Mouse (Mus musculus) lung, postnatal 14 days (tissue): ENCODE measurements at regions not wholly inside any gene's neighbourhood (a gene's known extent, or its start where the extent isn't known, plus 50 kb on each side); places are given as distances from the start of the nearest gene placed in this dataset.

Source experiments
- DNase-seq: peaks from one replicate; pipeline ENCODE4 v3.0.0; 2021

GRCm38 (mm10) chr11:37582236-37582635 lies 346.5 kb upstream of the Tenm2 start:
- no peak for DNase-seq

GRCm38 (mm10) chr11:37533624-37534023 lies 297.9 kb upstream of the Tenm2 start:
- no peak for DNase-seq

- peak; percentile 22 for DNase-seq
Observed at GRCm38 (mm10) chr11:37532476-37532875, 296.7 kb upstream of the Tenm2 start.

- no peak for DNase-seq
Observed at GRCm38 (mm10) chr11:37498463-37499015, 262.8 kb upstream of the Tenm2 start.

DNA sequence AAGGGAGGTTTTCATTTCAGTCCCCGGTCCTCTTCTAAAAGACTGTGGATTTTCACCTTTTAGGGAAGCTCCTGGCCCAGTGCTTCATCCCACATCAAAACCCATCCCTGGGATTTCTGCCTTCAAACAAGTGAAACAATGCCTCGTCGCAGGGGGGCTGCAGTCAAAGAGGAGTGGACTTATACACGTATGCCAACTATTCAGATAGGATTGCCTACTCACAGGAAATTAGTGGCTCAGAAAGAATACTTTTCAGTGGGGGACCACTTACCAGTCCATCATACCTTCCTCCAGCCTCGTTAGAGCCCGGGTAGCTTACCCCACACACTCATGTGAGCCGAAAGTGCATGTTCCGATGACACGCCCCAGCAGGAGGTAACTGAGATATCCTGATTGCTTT lies 262.1 kb upstream of the Tenm2 start:
- no peak for DNase-seq

- peak; percentile 20 for DNase-seq
Observed at GRCm38 (mm10) chr11:37480236-37480635, 244.5 kb upstream of the Tenm2 start.

GRCm38 (mm10) chr11:37478970-37479482 lies 243.3 kb upstream of the Tenm2 start:
- DNase-seq = no peak

DNA sequence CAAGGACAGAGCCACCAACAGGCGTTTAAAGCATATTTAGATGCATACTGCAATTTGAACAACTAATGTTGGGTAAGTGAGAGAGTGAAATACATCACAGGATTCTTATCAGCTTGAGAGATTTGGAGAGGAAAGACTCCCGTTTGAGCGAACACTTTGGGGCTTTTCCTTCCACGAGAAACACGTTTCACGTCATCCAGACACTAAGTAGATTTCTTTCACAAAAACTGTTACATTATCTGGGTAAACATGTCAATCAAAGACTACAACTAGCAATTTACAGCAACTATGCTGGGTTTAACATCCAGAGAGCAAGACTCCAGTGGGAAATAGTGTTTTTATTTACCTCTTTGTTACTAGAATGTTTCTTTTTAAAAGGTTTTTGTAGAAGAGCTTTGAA lies 238.3 kb upstream of the Tenm2 start:
- DNase-seq = no peak

- no peak for DNase-seq
Observed at GRCm38 (mm10) chr11:37463658-37464420, 228.1 kb upstream of the Tenm2 start.

DNA sequence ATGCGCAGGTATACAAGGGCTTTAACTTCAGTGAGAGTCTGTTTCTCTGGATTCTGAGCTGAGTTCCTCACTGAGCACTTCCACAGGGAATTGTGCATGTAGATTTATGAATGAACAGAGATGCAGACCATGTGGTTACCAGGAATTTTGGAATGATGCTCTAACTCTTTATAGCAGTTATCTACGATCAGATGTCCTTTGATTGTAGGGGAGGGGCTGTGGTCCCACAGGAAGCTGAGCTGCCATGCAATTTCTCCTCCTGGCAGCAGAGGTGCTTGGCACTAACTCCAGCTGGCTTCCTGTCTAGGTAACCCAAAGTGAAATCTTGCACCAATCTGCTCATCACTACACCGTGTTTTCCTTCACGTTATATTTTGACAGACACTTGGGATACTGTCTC lies 226.6 kb upstream of the Tenm2 start:
- no peak for DNase-seq

DNA sequence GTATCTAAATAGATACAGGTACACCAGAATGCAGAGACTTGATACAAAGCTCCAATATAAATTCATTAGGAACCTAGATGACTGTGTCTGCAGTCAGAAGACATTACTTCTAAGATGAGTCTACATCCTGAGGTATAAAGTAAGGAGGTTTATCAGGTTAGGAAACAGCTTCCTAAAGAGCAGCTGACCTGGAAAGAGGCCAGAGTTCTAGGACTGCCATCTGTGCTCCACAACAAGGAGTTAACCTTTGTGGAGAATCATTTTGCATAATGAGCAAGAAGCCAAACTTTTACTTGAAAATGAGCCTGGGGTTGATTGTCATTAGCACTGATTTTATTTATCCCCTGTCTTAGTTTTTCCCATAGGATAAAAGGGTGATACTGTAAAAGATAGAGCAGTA lies 211.6 kb upstream of the Tenm2 start:
- no peak for DNase-seq

- no peak for DNase-seq
Observed at GRCm38 (mm10) chr11:37446626-37447025, 210.9 kb upstream of the Tenm2 start.

DNA sequence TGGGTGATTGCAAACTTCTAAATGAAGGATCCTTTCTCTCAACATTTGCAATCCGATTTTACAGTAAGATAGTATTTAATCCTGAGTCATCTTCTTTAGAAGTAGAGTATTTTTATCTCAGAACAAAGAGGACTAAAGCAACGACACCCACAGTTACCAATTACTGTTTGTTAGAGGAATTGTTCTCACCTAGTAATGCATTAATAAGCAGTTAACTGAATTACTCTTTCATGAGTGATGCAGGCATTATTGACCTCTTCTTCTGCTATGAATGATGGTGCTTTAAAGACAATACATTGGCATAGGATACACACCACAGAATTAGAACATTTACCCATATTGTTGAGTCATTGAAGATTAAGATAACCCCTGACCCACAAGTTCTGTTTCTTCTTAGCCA lies 207.0 kb upstream of the Tenm2 start:
- no peak for DNase-seq

DNA sequence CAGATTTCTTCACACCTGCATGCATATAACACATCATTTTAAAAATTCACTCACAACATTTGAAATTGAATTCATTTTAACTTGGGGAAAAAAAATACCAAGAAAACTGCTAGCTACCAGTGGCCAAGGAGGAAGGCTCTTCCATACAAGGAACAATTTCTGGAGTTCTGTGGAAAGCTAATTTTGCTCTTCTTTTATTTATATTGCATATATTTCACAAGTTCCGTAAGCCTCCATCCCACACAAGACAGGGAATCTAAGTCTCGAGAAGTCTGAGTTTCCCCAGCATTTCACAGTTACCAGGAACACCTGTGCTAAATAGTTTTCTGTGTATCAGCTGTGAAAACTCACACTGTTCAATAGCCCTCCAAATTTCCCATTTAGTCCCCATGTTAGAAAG lies 198.8 kb upstream of the Tenm2 start:
- no peak for DNase-seq

DNA sequence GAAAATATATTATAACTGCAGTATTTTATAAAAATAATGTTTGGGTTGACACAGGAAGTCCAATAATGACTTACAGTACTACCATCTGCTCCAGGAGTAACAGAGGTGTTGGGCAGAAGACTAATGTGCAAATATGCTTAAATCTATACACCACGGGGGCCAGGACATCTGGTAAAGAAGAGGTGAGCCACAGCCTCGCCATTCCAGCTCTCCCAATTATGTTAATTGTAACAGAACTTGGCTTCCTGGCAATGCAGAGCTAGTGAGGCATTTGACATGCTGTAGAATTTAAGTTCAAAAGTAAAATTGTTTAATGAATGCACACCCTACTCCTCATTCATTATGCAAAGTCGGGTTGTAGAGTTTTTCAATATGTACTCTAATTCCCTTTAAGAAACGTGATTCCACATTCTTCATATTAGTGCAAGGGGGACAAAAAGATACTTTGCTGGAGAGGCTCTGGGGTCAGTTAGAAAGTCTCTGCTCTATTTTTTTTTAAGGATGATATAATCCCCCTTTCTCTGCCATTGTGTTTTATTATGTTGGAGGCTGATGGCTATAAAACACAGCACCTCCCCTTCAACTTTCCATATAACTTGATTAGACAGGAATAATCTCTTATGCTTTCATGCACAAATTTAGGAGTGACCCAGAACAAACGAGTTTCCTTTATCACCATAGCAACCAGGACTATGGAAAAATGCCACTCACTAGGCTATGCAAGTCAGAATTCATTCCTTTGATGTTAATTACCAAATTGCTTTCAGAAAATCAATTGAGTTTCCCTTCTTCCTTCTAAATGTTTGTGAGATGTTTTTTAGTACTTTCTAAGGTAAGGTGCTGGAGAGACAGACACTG lies 188.8 kb upstream of the Tenm2 start:
- no peak for DNase-seq

DNA sequence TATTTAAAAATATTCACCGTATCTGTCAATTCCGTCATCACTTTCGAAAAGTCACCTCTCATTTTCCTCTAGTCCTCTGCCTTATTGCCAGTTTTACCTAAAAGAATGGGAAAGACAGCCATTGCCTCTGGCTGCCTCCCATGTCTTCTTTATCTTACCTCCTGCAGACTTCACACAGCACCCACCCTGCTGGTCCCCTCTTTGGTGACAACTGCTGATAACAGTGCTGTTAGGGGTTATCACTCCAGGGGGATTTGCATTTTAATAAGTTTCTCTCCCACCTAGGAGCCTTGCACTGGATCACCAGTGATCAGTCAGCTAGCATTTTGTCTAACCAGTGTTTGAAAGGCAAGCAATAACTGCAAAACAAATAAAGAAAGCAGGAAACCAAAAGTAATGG lies 177.1 kb upstream of the Tenm2 start:
- DNase-seq = no peak

DNA sequence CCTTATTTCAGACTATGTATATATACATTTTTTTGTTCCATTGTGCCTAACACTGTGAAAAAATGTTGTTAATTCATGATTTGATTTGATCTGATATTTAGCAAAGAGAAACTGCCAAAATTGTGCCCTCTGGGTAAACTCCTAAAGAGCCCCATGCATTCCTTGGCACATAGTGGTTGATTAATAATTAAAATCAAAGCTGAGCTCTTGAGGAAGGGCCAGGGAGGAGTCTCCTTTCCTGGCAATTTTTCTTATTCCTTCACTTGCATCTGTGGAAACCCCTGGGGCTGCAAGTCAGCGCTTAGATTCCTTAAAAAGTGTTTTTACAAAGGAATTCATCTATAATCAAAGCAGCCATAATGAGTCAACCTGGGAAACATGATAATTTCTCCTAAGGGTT lies 132.2 kb upstream of the Tenm2 start:
- no peak for DNase-seq

GRCm38 (mm10) chr11:37364430-37364829 lies 128.7 kb upstream of the Tenm2 start:
- DNase-seq = no peak

DNA sequence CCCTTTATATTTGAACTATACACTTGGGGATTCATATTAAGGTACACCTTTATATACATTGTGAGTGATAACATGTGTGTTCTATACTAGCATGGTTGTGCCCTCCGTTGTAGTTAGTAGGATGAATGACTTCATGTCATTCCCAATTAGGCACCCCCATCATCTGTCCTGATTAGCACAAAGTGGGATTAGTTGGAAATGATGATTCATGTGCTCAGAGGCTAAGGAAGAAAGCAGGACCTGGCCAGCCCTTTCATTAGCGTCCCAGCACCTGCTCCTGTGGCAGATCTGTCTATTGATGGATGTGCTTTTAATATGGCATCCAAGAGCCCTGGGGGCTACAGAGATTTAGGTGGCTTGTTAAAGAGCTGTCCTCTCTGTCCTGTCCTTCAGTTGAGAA lies 119.3 kb upstream of the Tenm2 start:
- no peak for DNase-seq

GRCm38 (mm10) chr11:37309691-37310090 lies 73.9 kb upstream of the Tenm2 start:
- DNase-seq = no peak

DNA sequence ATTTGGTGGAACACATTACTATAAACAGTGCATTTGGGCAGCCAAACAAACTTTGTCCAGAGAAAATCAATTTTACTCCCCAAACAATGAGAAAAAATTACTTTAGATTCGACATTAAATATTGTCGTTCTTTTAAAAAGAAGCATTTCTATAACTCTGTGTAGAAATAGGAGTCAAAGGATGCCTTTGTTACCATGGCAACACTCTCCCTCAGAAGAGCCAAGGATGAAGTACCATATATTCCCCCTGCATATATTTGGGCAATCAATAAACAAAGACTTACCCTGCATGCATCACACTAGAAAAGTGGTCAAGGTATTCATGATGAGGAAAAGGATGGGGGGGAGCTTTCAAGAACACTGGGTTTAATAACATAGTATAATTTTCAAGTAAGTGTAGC lies 70.9 kb upstream of the Tenm2 start:
- no peak for DNase-seq
